Mouse (Mus musculus) CH12.LX (cell line): Measurements from ENCODE around the gene Slc52a3. TPM values are rescaled to one million over a fixed set of nuclear protein-coding genes. Genes with fewer than 3 reads are reported as not detected.

Experiments
- DNase-seq: peaks from one replicate; pipeline ENCODE4 v3.0.0-alpha.2; 2013; ENCODE audit errors: extremely low read depth
- H3K27ac ChIP-seq: 2 replicates; pipeline ENCODE4 v1.5.1; 2012; ENCODE audit warnings: low read depth, mild to moderate bottlenecking, control low read depth, moderate library complexity; ENCODE audit not compliant: insufficient read depth
- H3K27me3 ChIP-seq: replicated peaks from 2 replicates; pipeline ENCODE3; 2012; ENCODE audit warnings: inconsistent platforms
- H3K36me3 ChIP-seq, 2 experiments: replicated peaks in 1 of 2; 2 replicates each; pipeline versions ENCODE3 to v1.6.1; 2012; ENCODE audit warnings: inconsistent platforms in 1 of 2, low read length in 1 of 2, mild to moderate bottlenecking in 1 of 2, mixed read lengths in 1 of 2, moderate library complexity in 1 of 2; ENCODE audit not compliant: control insufficient read depth in 1 of 2, insufficient read depth in 1 of 2
- H3K4me1 ChIP-seq, 2 experiments: 2 replicates each; pipeline ENCODE4 v1.6.1; 2012; ENCODE audit warnings: inconsistent platforms in 1 of 2, moderate library complexity in 1 of 2; ENCODE audit not compliant: insufficient read depth in 2 of 2, control insufficient read depth in 1 of 2
- H3K4me2 ChIP-seq: 2 replicates; pipeline ENCODE4 v1.6.1; 2012; ENCODE audit warnings: low read depth, mild to moderate bottlenecking, control low read depth; ENCODE audit not compliant: poor library complexity, insufficient read depth, severe bottlenecking
- H3K4me3 ChIP-seq, 3 experiments: fragments of 150-350 bp in 1 of 3; sonication (generic) in 1 of 3; replicated peaks in 1 of 3; 2 replicates each; pipeline versions ENCODE3 to v1.5.1; 2011 to 2012; ENCODE audit warnings: low read depth in 2 of 3, low read length in 2 of 3, mild to moderate bottlenecking in 2 of 3, moderate library complexity in 2 of 3, control low read depth in 1 of 3, improper control_type of control experiment in 1 of 3, inconsistent platforms in 1 of 3, mixed read lengths in 1 of 3; ENCODE audit not compliant: poor library complexity in 1 of 3
- H3K79me2 ChIP-seq: replicated peaks from 2 replicates; pipeline ENCODE4 v1.6.1; 2012; ENCODE audit warnings: mild to moderate bottlenecking, moderate library complexity; ENCODE audit not compliant: control insufficient read depth, poor library complexity, insufficient read depth, severe bottlenecking; ENCODE audit errors: extremely low read depth
- H3K9ac ChIP-seq: 2 replicates; pipeline ENCODE4 v1.6.1; 2012; ENCODE audit warnings: low read depth, mild to moderate bottlenecking, control low read depth, moderate library complexity; ENCODE audit not compliant: insufficient read depth
- H3K9me3 ChIP-seq: replicated peaks from 2 replicates; pipeline ENCODE3; 2012; ENCODE audit warnings: low read length, inconsistent platforms, mixed read lengths
- BHLHE40 ChIP-seq: IDR thresholded peaks from 2 replicates; pipeline ENCODE4 v1.6.1; 2011; ENCODE audit warnings: mild to moderate bottlenecking, low read depth, low read length, improper control_type of control experiment
- CHD1 ChIP-seq: IDR thresholded peaks from 2 replicates; pipeline ENCODE4 v1.6.1; 2012; ENCODE audit warnings: low read depth, low read length, improper control_type of control experiment, inconsistent platforms
- CHD2 ChIP-seq: IDR thresholded peaks from 2 replicates; pipeline ENCODE4 v1.6.1; 2011; ENCODE audit warnings: low read length, improper control_type of control experiment
- ELF1 ChIP-seq: IDR thresholded peaks from 2 replicates; pipeline ENCODE4 v1.6.1; 2014; ENCODE audit warnings: low read depth, mild to moderate bottlenecking, inconsistent platforms, low read length, improper control_type of control experiment
- EP300 ChIP-seq: IDR thresholded peaks from 2 replicates; pipeline ENCODE4 v1.6.1; 2011; ENCODE audit warnings: low read length, improper control_type of control experiment
- ETS1 ChIP-seq: conservative IDR thresholded peaks from 2 replicates; pipeline ENCODE4 v1.6.1; 2012; ENCODE audit warnings: low read depth, mild to moderate bottlenecking, inconsistent platforms, low read length, improper control_type of control experiment, moderate library complexity
- HCFC1 ChIP-seq: IDR thresholded peaks from 2 replicates; pipeline ENCODE4 v1.6.1; 2012; ENCODE audit warnings: low read depth, mild to moderate bottlenecking, inconsistent platforms, low read length, improper control_type of control experiment
- IRF4 ChIP-seq: IDR thresholded peaks from 2 replicates; pipeline ENCODE4 v1.6.1; 2014; ENCODE audit warnings: low read depth, mild to moderate bottlenecking, inconsistent platforms, low read length, improper control_type of control experiment
- JUND ChIP-seq: conservative IDR thresholded peaks from 2 replicates; pipeline ENCODE4 v1.6.1; 2011; ENCODE audit warnings: low read depth, low read length, improper control_type of control experiment
- MAFK ChIP-seq: IDR thresholded peaks from 2 replicates; pipeline ENCODE4 v1.6.1; 2011; ENCODE audit warnings: low read length, improper control_type of control experiment; ENCODE audit not compliant: insufficient replicate concordance
- MAZ ChIP-seq: IDR thresholded peaks from 2 replicates; pipeline ENCODE4 v1.6.1; 2012; ENCODE audit warnings: low read depth, mild to moderate bottlenecking, inconsistent platforms, low read length, improper control_type of control experiment, moderate library complexity
- MXI1 ChIP-seq: IDR thresholded peaks from 2 replicates; pipeline ENCODE4 v1.6.1; 2011; ENCODE audit warnings: mild to moderate bottlenecking, low read depth, low read length, improper control_type of control experiment
- MYC ChIP-seq: IDR thresholded peaks from 2 replicates; pipeline ENCODE4 v1.6.1; 2011; ENCODE audit warnings: low read depth, mild to moderate bottlenecking, improper control_type of control experiment, low read length
- RAD21 ChIP-seq: IDR thresholded peaks from 2 replicates; pipeline ENCODE4 v1.6.1; 2011; ENCODE audit warnings: low read depth, mild to moderate bottlenecking, low read length, improper control_type of control experiment, moderate library complexity
- TBP ChIP-seq: conservative IDR thresholded peaks from 2 replicates; pipeline ENCODE4 v1.6.1; 2011; ENCODE audit warnings: low read depth, low read length, improper control_type of control experiment
- UBTF ChIP-seq: IDR thresholded peaks from 2 replicates; pipeline ENCODE4 v1.6.1; 2012; ENCODE audit warnings: low read depth, mild to moderate bottlenecking, inconsistent platforms, low read length, improper control_type of control experiment, moderate library complexity
- USF1 ChIP-seq: IDR thresholded peaks from 2 replicates; pipeline ENCODE4 v1.6.1; 2014; ENCODE audit warnings: low read depth, mild to moderate bottlenecking, inconsistent platforms, low read length, improper control_type of control experiment
- USF2 ChIP-seq: conservative IDR thresholded peaks from 2 replicates; pipeline ENCODE4 v1.6.1; 2011; ENCODE audit warnings: low read depth, low read length, improper control_type of control experiment
- ZKSCAN1 ChIP-seq: IDR thresholded peaks from 2 replicates; pipeline ENCODE4 v1.6.1; 2012; ENCODE audit warnings: low read depth, inconsistent platforms, low read length, improper control_type of control experiment, borderline replicate concordance
- ZNF384 ChIP-seq: IDR thresholded peaks from 2 replicates; pipeline ENCODE4 v1.6.1; 2012; ENCODE audit warnings: low read depth, low read length, improper control_type of control experiment, inconsistent platforms
- dilution Hi-C: fragments of 300-500 bp; cut with MboI; formaldehyde crosslinking; loops from 2 replicates; pipeline ENCODE4 v1.14.3; 2020; ENCODE audit warnings: low sequenced_read_pairs; ENCODE audit not compliant: extremely low pct_unique_long_range_greater_than_20kb, extremely low pct_ligation_motif_present
- in situ Hi-C: fragments of 300-500 bp; cut with MboI; formaldehyde crosslinking; loops from 3 replicates; pipeline ENCODE4 v1.14.3; 2019; ENCODE audit warnings: low sequenced_read_pairs, low pct_ligation_motif_present, low pct_unique_long_range_greater_than_20kb, mixed read lengths
- polyA plus RNA-seq: library from polyadenylated mRNA; unstranded; fragments of >175 nt; gene quantifications from 2 replicates; pipeline ENCODE4 v1.2.1, GENCODE M21; 2012; ENCODE audit warnings: low read depth; ENCODE audit not compliant: insufficient read length
- total RNA-seq, 2 experiments: library from RNA; depleted of rRNA; stranded (reverse); fragments of 300-350 nt in 1 of 2; fragments of >200 nt in 1 of 2; gene quantifications; 2 replicates each; pipeline ENCODE4 v1.2.3; 2012 to 2014

Gene Slc52a3
- total and polyA plus RNA-seq, 3 experiments = 0.17 to 0.55 TPM; not detected in 1

DNA sequence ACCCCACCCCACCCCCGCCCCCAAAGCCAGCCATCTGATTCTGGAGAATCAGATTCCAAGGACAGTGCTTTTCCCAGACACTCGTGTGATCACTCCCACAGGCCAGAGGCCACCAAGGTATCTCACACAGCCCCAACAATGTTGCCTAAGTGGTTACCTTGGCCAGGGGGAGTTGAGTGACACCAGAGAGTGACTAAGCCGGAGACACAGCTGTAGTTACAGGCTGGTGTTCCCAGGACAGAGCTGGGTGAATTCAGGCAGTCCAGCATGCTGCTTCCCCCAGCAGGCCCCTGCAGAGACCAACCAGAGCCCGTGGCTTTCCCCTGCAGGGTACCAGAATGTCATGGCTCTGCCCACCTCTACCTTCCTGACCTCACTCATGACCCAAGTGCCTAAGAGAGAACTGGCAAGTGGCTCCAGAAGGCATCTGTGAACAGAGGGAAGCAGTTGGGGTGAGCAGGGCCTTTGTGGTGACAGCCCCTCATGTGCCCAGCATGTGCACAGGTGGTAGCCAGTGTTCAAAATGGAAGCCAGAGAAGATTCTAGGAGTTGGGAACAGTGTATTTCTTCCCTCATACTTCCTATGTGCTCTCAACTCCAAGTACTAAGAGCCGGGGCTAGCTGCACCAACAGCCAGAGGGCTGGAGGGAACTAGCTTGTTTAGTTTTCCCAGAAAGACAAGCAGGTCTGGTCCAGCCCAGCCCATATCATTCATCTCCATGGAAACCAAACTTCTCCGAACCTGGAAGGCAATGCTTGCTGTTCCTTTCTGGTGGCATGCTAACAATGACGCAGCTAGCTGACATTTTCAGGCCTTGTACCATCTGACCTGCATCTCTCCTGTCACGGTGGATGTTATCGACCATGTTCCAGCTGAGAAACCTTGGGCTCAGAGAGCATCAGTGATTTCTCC, 34.8 kb upstream of the Slc52a3 start:
- H3K4me2 ChIP-seq = no peak overlapping the region
- no peak overlapping the region for H3K9ac ChIP-seq
- dilution Hi-C loops (no loop called here), in situ Hi-C loops (no loop called here)
- DNase-seq = no peak
- H3K4me3 ChIP-seq = no peak overlapping the region
- H3K4me1 ChIP-seq = peaks cover 33 to 77% of the 10 kb centered on the region in 2 experiments
- H3K9me3 ChIP-seq = no peaks in the 10 kb centered on the region
- H3K79me2 ChIP-seq = no peaks in the 10 kb centered on the region
- peaks cover 1% of the 10 kb centered on the region for H3K27me3 ChIP-seq
- H3K36me3 ChIP-seq = peaks cover 0 to 6% of the 10 kb centered on the region in 2 experiments
- no peak overlapping the region for H3K27ac ChIP-seq
- no peak for TF ChIP-seq HCFC1
- TF ChIP-seq USF2 = no peak
- no peak for TF ChIP-seq ZNF384
- no peak for TF ChIP-seq IRF4
- TF ChIP-seq MAFK = no peak
- TF ChIP-seq ZKSCAN1 = no peak
- TF ChIP-seq CHD1 = no peak
- no peak for TF ChIP-seq ETS1

DNA sequence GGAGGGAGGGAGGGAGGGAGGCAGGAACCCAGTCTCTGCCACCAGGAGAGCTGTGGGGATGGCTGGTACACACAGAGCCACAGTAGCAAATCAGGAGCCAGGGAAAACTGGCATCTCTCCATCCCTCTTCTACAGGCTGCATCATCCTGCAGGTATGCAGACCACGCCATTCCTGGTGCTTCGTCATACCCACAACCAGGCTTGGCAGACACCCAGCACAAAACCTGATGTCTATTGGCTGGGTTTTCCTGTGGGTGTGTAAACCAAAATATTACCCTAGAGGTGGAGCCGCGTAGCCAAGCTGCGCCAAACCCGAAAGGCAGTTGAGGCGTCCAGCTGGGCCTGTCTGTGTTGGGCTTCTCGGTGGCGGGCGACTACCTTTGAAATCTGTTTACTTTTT, 33.8 kb upstream of the Slc52a3 start:
- peaks cover 39 to 83% of the 10 kb centered on the region in 2 experiments for H3K4me1 ChIP-seq
- no peaks in the 10 kb centered on the region for H3K9me3 ChIP-seq
- H3K27me3 ChIP-seq = no peaks in the 10 kb centered on the region
- dilution Hi-C loops (no loop called here), in situ Hi-C loops (no loop called here)
- no peak for TF ChIP-seq USF2
- no peak for TF ChIP-seq MAZ
- TF ChIP-seq EP300 = no peak
- no peak for TF ChIP-seq RAD21
- TF ChIP-seq MAFK = no peak
- no peak for TF ChIP-seq ELF1
- TF ChIP-seq UBTF = no peak
- TF ChIP-seq BHLHE40 = no peak
- no peak for TF ChIP-seq ZKSCAN1
- no peak for TF ChIP-seq MYC
- TF ChIP-seq MXI1 = no peak
- TF ChIP-seq USF1 = no peak
- TF ChIP-seq JUND = no peak
- TF ChIP-seq CHD2 = no peak
- no peak for TF ChIP-seq TBP
- H3K4me3 ChIP-seq = no peak overlapping the region
- H3K36me3 ChIP-seq = peaks cover 0 to 6% of the 10 kb centered on the region in 2 experiments
- no peaks in the 10 kb centered on the region for H3K79me2 ChIP-seq
- DNase-seq = no peak
- no peak overlapping the region for H3K4me2 ChIP-seq
- no peak overlapping the region for H3K27ac ChIP-seq
- no peak overlapping the region for H3K9ac ChIP-seq
